Mouse (Mus musculus) intestine, embryonic 14.5 days (tissue): ENCODE measurements around the gene Dnmt3a. TPM values are rescaled to one million over a fixed set of nuclear protein-coding genes. Genes with fewer than 3 reads are reported as not detected.

Source experiments
- ATAC-seq: fragments of 200-750 bp; cut with Nextera tagmentation; replicated peaks from 2 replicates; pipeline ENCODE4 v1.8.0; 2017; ENCODE audit warnings: low read depth, moderate number of reproducible peaks, moderate TSS enrichment, moderate library complexity; ENCODE audit not compliant: low FRiP score, low TSS enrichment
- DNase-seq: peaks from one replicate; pipeline ENCODE4 v3.0.0-alpha.2; 2018; ENCODE audit warnings: low spot score
- H3K27ac ChIP-seq: fragments of 300-500 bp; sonication (generic); 2 replicates; pipeline ENCODE4 v1.5.1; 2014; ENCODE audit warnings: low read depth, mild to moderate bottlenecking, control low read depth
- H3K27me3 ChIP-seq: fragments of 300-500 bp; sonication (generic); replicated peaks from 2 replicates; pipeline ENCODE4 v1.6.1; 2014; ENCODE audit warnings: low read length, control low read depth; ENCODE audit not compliant: control insufficient read depth, insufficient read depth
- H3K36me3 ChIP-seq: fragments of 300-500 bp; sonication (generic); 2 replicates; pipeline ENCODE4 v1.6.1; 2014; ENCODE audit warnings: low read length, control low read depth; ENCODE audit not compliant: control insufficient read depth, insufficient read depth
- H3K4me1 ChIP-seq: fragments of 300-500 bp; sonication (generic); replicated peaks from 2 replicates; pipeline ENCODE4 v1.6.1; 2014; ENCODE audit warnings: low read length, control low read depth, mixed read lengths; ENCODE audit not compliant: control insufficient read depth, insufficient read depth
- H3K4me2 ChIP-seq: fragments of 300-500 bp; sonication (generic); 2 replicates; pipeline ENCODE4 v1.6.1; 2014; ENCODE audit warnings: low read length
- H3K4me3 ChIP-seq: fragments of 300-500 bp; sonication (generic); 2 replicates; pipeline ENCODE4 v1.5.1; 2014; ENCODE audit warnings: low read depth, low read length, control low read depth, mixed read lengths
- H3K9ac ChIP-seq: fragments of 300-500 bp; sonication (generic); 2 replicates; pipeline ENCODE4 v1.6.1; 2014; ENCODE audit warnings: mild to moderate bottlenecking, low read length
- H3K9me3 ChIP-seq: fragments of 300-500 bp; sonication (generic); 2 replicates; pipeline ENCODE4 v1.6.1; 2016; ENCODE audit warnings: low read length, control low read depth; ENCODE audit not compliant: control insufficient read depth
- WGBS: fragments of 180-500 bp; shearing (Covaris S2); extraction: QIAGEN DNeasy Blood & Tissue Kit; methylation state at CpG from one replicate; pipeline ENCODE4 v1.1.7; 2014; 5-methylcytosine and 5-hydroxymethylcytosine counted together
- polyA plus RNA-seq: library from polyadenylated mRNA; unstranded; fragments of >200 nt; fragmentation: Nextera tagmentation; extraction: Ambion mirVana; gene quantifications from 2 replicates; pipeline ENCODE4 v1.2.1, GENCODE M21; 2014

Gene Dnmt3a
- polyA plus RNA-seq, 1 experiment from 2014 or later = 69.3 TPM

DNA sequence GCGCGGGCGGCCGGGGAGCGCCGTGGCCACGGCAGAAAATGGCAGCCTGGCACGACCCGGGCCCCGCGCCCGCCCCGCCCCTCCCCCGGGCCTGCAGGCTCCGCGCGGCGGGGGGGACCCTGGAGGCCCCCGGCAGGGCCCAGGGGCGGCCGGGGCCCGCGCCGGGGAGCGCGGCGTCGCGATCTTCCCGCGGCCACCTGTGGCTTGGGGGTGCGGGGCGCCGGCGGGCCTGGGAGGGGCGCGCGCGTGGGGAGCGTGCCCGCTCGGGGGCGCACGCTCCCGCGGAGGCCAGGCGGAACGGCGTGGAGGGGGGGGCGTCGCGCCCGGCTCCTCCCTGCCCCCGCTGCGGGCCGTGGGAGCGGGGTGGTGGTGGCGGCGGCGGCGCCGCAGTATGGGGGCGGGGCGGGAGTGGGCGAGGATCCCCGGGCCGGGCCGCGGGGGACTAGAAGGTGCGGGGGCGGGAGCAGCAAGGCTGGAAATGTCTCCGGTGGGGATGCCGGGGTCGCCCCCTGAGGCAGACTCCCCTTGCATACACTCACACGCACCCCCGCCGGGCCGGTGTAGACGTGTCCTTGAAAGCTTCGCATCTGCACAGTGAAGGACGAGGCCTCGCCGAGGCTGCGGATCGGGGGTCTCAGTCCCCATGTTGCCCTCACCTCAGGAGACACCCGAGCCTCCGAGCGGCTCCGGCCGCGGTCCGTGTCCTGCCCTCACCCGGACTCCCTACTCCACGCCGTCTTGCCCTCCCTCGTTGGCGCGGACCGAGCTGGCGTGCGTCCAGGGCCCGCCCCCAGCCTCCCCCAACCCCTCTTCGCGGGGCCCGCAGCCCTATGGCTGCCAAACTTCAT lies 2.0 kb downstream of the Dnmt3a start:
- H3K4me3 ChIP-seq = peak overlapping the region; percentile 66
- DNase-seq = peak; percentile 87
- peak overlapping the region; percentile 80 for H3K4me2 ChIP-seq
- H3K9ac ChIP-seq = peak overlapping the region; percentile 86
- WGBS = under 1% methylated on average over 43 of the region's 105 CpGs
- peak overlapping the region; percentile 94 for H3K27ac ChIP-seq
- ATAC-seq = peak; percentile 42
- no peaks in the 10 kb centered on the region for H3K36me3 ChIP-seq
- H3K4me1 ChIP-seq = peaks cover 49% of the 10 kb centered on the region
- H3K27me3 ChIP-seq = no peaks in the 10 kb centered on the region
- no peaks in the 10 kb centered on the region for H3K9me3 ChIP-seq

DNA sequence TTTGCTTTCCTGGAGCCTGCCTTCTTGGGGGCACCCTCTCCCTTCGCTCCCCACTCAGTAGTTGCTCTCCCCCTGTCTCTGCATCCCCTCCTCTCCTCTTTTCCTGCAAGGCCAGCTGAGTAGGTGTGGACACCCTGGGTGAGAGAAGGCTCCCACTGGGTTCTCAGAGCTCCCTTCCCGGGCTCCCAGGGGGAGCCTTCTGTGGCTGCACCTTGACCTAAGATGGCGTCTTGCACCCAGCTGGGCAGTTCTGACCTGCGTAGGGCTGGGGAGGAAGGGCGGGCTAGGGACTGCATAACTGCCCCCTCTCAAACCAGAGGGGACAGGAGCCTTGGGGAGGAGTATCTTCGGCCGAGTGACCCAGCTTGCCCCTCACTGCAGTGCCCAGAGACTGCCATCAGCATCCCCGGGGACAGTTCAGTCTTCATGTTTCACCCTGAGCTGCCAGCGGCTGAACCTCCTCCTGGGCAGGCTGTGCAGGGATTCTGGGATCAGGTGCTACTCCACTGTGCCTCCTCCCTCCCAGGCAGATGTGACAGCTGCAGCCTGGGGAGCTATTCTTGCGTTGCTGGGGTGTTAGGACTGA lies 2.7 kb downstream of the Dnmt3a start:
- peak overlapping the region; percentile 66 for H3K4me3 ChIP-seq
- peak overlapping the region; percentile 86 for H3K9ac ChIP-seq
- peak; percentile 10 for ATAC-seq
- peak overlapping the region; percentile 80 for H3K4me2 ChIP-seq
- no peak for DNase-seq
- H3K27ac ChIP-seq = peak overlapping the region; percentile 94
- peaks cover 49% of the 10 kb centered on the region for H3K4me1 ChIP-seq
- 9% methylated on average over 10 of the region's 10 CpGs for WGBS
- no peaks in the 10 kb centered on the region for H3K9me3 ChIP-seq
- peaks cover 3% of the 10 kb centered on the region; the same call in 1 of the 2 replicates for H3K36me3 ChIP-seq
- H3K27me3 ChIP-seq = no peaks in the 10 kb centered on the region

DNA sequence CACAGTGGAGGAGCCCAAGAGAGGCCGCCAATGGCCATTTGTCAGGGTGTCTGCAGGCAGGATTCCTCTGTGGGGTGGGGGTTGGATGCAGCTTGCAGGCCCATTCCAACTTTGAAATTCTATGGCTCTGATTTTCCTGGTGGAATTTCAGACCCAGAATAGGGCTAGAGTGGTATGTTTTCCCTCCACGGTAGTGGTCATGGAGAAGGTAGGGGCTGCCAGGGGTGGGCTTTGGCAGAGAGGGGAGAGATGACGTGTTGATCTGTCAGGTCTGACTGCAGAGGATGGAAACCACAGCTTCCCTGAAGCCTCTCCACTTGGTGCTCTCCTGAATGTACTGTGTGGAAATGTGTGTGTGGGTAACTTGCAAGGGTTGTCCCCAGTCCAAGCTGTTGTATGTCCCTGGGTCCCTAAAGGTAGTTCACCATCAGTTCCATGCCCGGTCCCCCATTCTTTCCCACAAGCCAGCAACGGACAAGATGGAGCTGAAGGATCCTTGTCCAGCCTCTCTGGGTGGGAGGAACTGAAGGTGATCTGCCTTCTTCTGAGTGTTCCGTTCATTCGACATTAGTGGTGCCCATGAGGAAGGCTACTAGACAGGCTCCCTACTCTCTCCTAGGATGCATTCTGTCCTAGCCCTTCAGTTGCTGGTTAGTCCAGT lies 3.8 kb downstream of the Dnmt3a start:
- 54% methylated on average over 7 of the region's 7 CpGs for WGBS
- Histone ChIP-seq H3K27me3 (no peaks in the 10 kb centered on the region), H3K4me1 (peaks cover 52% of the 10 kb centered on the region), H3K27ac (peak overlapping the region; percentile 22; the same call in 1 of the 2 replicates), H3K9ac (no peak overlapping the region), H3K9me3 (no peaks in the 10 kb centered on the region), H3K4me2 (peak overlapping the region; percentile 37), H3K36me3 (peaks cover 5% of the 10 kb centered on the region; the same call in 1 of the 2 replicates), H3K4me3 (0 out of 2 replicates have a peak overlapping the region, but pooled peaks have one; percentile 8)
- ATAC-seq (no peak), DNase-seq (no peak)

DNA sequence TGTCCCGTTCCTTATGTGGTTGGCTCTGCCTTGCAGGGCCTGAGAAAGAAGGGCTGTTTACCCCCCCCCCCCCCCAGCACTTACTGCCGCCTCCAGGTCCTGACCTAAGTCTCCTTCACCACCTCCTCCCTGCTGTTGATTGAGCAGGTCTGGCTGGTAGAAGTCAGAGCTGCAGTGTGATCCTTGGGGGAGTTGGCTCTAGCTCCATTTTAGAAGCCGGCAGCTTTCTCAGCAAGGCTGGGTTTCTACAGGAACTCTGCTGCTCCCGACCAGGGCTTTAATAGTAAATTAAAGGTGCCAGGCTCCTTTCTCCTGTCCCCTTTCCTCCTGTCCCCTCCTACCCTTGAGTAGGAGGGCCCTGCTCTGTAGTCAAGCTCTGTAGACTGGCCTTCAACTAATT lies 4.6 kb downstream of the Dnmt3a start:
- Histone ChIP-seq H3K9me3 (no peaks in the 10 kb centered on the region), H3K36me3 (peaks cover 12% of the 10 kb centered on the region; the same call in 1 of the 2 replicates), H3K4me1 (peaks cover 57% of the 10 kb centered on the region), H3K9ac (no peak overlapping the region), H3K27me3 (no peaks in the 10 kb centered on the region), H3K4me3 (0 out of 2 replicates have a peak overlapping the region, but pooled peaks have one; percentile 8), H3K4me2 (peak overlapping the region; percentile 37), H3K27ac (no peak overlapping the region)
- no peak for DNase-seq
- WGBS = 16% methylated on average over 4 of the region's 4 CpGs
- ATAC-seq = no peak

DNA sequence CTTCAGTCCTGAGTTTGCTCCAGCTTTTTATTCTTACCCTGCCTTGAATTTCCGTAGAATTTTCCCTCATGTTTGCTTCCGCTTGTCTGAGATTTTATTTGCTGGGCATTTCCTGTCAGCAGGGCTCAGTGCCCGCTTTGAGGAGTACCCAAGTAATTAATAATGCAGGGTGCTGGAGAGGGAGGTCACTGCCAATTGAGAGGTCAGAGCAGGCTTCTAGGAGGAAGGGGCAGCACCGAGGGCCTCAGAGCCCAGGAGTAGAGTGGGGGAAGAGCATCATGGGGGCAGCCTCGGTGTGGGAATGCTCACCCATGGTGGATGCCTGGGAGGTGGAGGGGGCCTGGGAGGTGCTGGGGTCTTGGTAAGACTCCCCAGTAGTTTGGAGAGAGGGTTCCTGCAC lies 5.8 kb downstream of the Dnmt3a start:
- 20% methylated on average over 5 of the region's 5 CpGs for WGBS
- Histone ChIP-seq H3K4me1 (peaks cover 55% of the 10 kb centered on the region), H3K9me3 (no peaks in the 10 kb centered on the region), H3K4me2 (peak overlapping the region; percentile 33), H3K9ac (no peak overlapping the region), H3K27ac (peak overlapping the region; percentile 11; the same call in 1 of the 2 replicates), H3K36me3 (peaks cover 17% of the 10 kb centered on the region; the same call in 1 of the 2 replicates), H3K27me3 (no peaks in the 10 kb centered on the region), H3K4me3 (no peak overlapping the region)
- DNase-seq (no peak), ATAC-seq (no peak)

DNA sequence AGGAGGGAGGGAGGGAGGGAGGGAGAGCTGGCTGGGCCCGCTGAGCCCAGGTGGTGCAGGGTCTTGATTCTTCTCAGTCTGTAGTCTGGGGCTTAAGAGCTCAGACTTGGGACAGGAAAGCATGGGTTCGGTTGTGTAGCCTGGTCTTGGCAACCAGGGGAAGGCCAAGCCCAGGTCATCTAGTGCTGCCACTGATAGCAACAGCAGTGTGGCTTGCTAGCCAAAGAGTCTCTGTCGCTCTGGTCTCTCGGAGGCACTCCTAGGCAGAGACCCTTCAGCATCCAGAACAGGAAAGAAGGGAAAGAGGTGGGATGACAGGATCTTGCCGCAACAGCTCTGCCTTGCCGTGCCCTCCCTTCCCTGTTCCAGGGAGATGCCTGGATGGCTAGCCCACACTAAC lies 6.4 kb downstream of the Dnmt3a start:
- WGBS = 57% methylated on average over 6 of the region's 6 CpGs
- no peak overlapping the region for H3K27ac ChIP-seq

DNA sequence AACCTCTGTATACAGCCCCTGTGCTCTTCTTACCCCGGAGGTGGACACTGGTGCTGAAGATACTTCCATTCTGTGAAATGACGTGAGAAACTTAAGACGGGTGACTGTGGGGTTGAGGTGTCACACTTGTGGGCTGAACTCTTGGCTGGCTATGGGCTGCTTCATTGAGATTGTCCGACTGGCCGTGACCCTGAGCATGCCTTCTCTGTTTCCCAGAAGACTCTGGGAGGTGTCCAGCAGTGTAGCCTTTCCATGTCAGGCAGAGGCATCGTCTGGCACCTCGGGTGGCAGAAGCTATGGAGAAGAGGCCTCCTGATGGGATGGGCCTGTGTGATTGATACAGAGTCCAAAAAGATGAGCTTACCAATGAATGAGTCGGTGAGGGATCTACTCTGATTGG lies 7.3 kb downstream of the Dnmt3a start:
- no peaks in the 10 kb centered on the region for H3K27me3 ChIP-seq
- no peaks in the 10 kb centered on the region for H3K9me3 ChIP-seq
- H3K36me3 ChIP-seq = peaks cover 17% of the 10 kb centered on the region; the same call in 1 of the 2 replicates
- H3K4me2 ChIP-seq = no peak overlapping the region
- WGBS = 93% methylated on average over 8 of the region's 8 CpGs
- ATAC-seq (no peak), DNase-seq (no peak)
- H3K4me3 ChIP-seq = no peak overlapping the region
- no peak overlapping the region for H3K27ac ChIP-seq
- peaks cover 55% of the 10 kb centered on the region for H3K4me1 ChIP-seq
- H3K9ac ChIP-seq = no peak overlapping the region

More for the DNA sequence above, 6.4 kb downstream of the Dnmt3a start:
- H3K9me3 ChIP-seq = no peaks in the 10 kb centered on the region
- H3K36me3 ChIP-seq = peaks cover 17% of the 10 kb centered on the region; the same call in 1 of the 2 replicates
- H3K9ac ChIP-seq = no peak overlapping the region
- no peak for DNase-seq
- H3K27me3 ChIP-seq = no peaks in the 10 kb centered on the region
- H3K4me3 ChIP-seq = no peak overlapping the region
- ATAC-seq = no peak
- no peak overlapping the region for H3K4me2 ChIP-seq
- peaks cover 55% of the 10 kb centered on the region for H3K4me1 ChIP-seq

DNA sequence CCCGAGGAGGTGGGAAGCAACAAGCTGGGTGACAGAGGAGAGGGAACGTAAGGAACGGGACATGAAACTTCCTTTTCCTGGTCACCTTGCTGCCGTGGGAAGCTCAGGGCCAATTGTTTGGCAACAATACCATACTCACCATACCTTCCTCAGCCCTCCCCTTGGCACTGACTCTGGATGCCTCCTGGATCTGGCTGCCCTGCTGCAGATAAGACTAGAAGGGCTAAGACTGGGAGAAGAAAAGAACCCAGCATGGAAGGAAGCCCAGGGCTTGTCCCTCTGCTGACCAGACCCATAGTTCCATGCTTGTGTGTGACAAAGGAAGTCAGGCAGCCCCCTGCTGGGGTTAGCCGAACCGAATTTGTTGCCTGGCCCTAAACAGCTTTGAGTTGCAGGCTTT lies 9.6 kb downstream of the Dnmt3a start:
- Histone ChIP-seq H3K4me1 (peaks cover 50% of the 10 kb centered on the region), H3K36me3 (peaks cover 17% of the 10 kb centered on the region; the same call in 1 of the 2 replicates), H3K9me3 (no peaks in the 10 kb centered on the region), H3K9ac (no peak overlapping the region), H3K4me2 (no peak overlapping the region), H3K4me3 (no peak overlapping the region), H3K27ac (no peak overlapping the region), H3K27me3 (no peaks in the 10 kb centered on the region)
- no peak for ATAC-seq
- whole genome bisulfite sequencing = 49% methylated on average over 6 of the region's 6 CpGs
- no peak for DNase-seq
